Mouse (Mus musculus): Measurements from ENCODE around the gene Dennd4a. TPM values are rescaled to one million over a fixed set of nuclear protein-coding genes. Genes with fewer than 3 reads are reported as not detected.

Gene Dennd4a
- polyA plus RNA-seq, 2 experiments = 8.7 to 9.7 TPM

DNA sequence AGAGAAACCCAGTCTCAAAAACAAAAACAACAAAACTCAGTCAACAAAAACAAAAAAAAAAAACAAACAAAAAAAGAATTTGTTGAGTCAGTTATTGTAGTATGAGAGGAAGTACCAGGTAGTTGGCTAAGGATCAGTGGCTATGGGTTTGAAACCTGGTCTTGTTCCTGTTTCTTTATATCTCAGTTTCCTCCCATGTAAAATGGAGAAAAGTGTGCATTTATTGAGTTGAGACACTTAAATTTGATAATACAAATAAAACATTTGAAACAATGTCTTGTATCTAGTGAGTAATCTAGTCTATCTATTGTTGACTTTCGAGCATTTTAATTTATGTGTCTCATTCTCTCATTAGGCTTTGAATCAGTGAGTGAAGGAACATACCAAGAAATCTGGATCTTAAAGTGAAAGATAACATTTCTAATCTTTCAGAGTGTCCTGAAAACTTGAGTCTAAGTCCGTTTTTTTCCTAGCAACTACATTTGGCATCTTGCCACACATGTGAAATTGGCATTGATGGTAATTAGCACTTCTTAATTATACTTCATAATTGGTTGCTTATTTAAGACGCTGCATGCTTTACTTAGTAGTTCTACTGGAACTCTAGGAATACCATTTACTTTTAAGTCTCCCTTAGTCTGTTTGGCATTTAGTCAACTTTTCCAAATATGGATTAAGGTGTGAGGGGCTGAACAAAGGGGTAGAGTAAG, 9.1 kb downstream of the Dennd4a start:
- Histone ChIP-seq H3K27me3 (ENCODE audit: control insufficient read depth, insufficient read depth, low read length) (no peaks in the 10 kb centered on the region), H3K4me3 (replicated peaks; ENCODE audit: low read length) (no peak overlapping the region), H3K4me1 (ENCODE audit: control insufficient read depth, insufficient read depth, low read length) (no peaks in the 10 kb centered on the region), H3K27ac (replicated peaks; ENCODE audit: low read depth, low read length) (no peak overlapping the region), H3K9ac (ENCODE audit: low read depth, low read length, severe bottlenecking) (no peak overlapping the region), H3K36me3 (ENCODE audit: control insufficient read depth, insufficient read depth, low read length) (no peaks in the 10 kb centered on the region), H3K4me2 (replicated peaks; ENCODE audit: low read depth, low read length, severe bottlenecking) (no peak overlapping the region), H3K9me3 (ENCODE audit: control insufficient read depth, low read length) (no peaks in the 10 kb centered on the region)
- ATAC-seq (ENCODE audit: low FRiP score, low read depth) (no peak), DNase-seq (ENCODE audit: low spot score) (no peak)
- WGBS = 73% methylated on average over 3 of the region's 3 CpGs
- TF ChIP-seq POLR2A (IDR thresholded peaks at IDR 0.05; ENCODE audit: borderline replicate concordance, extremely low read depth, insufficient read depth, insufficient read length) = no peak

GRCm38 (mm10) chr9:64822235-64822634, 11.1 kb downstream of the Dennd4a start:
- WGBS = 93% methylated on average over 7 of the region's 7 CpGs
- ATAC-seq (ENCODE audit: low FRiP score, low read depth) (no peak), DNase-seq (ENCODE audit: low spot score) (no peak)
- H3K4me2 ChIP-seq (replicated peaks; ENCODE audit: low read depth, low read length, severe bottlenecking) = no peak overlapping the region
- H3K4me1 ChIP-seq (ENCODE audit: control insufficient read depth, insufficient read depth, low read length) = no peaks in the 10 kb centered on the region
- no peaks in the 10 kb centered on the region for H3K36me3 ChIP-seq (ENCODE audit: control insufficient read depth, insufficient read depth, low read length)
- no peak overlapping the region for H3K27ac ChIP-seq (replicated peaks; ENCODE audit: low read depth, low read length)
- TF ChIP-seq POLR2A (IDR thresholded peaks at IDR 0.05; ENCODE audit: borderline replicate concordance, extremely low read depth, insufficient read depth, insufficient read length) = no peak
- H3K4me3 ChIP-seq (replicated peaks; ENCODE audit: low read length) = no peak overlapping the region
- H3K9me3 ChIP-seq (ENCODE audit: control insufficient read depth, low read length) = no peaks in the 10 kb centered on the region
- H3K27me3 ChIP-seq (ENCODE audit: control insufficient read depth, insufficient read depth, low read length) = no peaks in the 10 kb centered on the region
- H3K9ac ChIP-seq (ENCODE audit: low read depth, low read length, severe bottlenecking) = no peak overlapping the region

GRCm38 (mm10) chr9:64824389-64825008, 13.4 kb downstream of the Dennd4a start:
- DNase-seq (ENCODE audit: low spot score) (no peak), ATAC-seq (ENCODE audit: low FRiP score, low read depth) (no peak)
- Histone ChIP-seq H3K4me1 (ENCODE audit: control insufficient read depth, insufficient read depth, low read length) (no peaks in the 10 kb centered on the region), H3K9ac (ENCODE audit: low read depth, low read length, severe bottlenecking) (no peak overlapping the region), H3K4me3 (replicated peaks; ENCODE audit: low read length) (no peak overlapping the region), H3K36me3 (ENCODE audit: control insufficient read depth, insufficient read depth, low read length) (no peaks in the 10 kb centered on the region), H3K27me3 (ENCODE audit: control insufficient read depth, insufficient read depth, low read length) (no peaks in the 10 kb centered on the region), H3K27ac (replicated peaks; ENCODE audit: low read depth, low read length) (no peak overlapping the region), H3K4me2 (replicated peaks; ENCODE audit: low read depth, low read length, severe bottlenecking) (no peak overlapping the region), H3K9me3 (ENCODE audit: control insufficient read depth, low read length) (no peaks in the 10 kb centered on the region)
- WGBS = 83% methylated on average over 5 of the region's 5 CpGs
- TF ChIP-seq POLR2A (IDR thresholded peaks at IDR 0.05; ENCODE audit: borderline replicate concordance, extremely low read depth, insufficient read depth, insufficient read length) = no peak

GRCm38 (mm10) chr9:64830092-64830618, 19.0 kb downstream of the Dennd4a start:
- WGBS = 48% methylated on average over 6 of the region's 6 CpGs
- no peak for DNase-seq (ENCODE audit: low spot score)
- H3K4me2 ChIP-seq (replicated peaks; ENCODE audit: low read depth, low read length, severe bottlenecking) = no peak overlapping the region
- H3K4me3 ChIP-seq (replicated peaks; ENCODE audit: low read length) = no peak overlapping the region
- TF ChIP-seq POLR2A (IDR thresholded peaks at IDR 0.05; ENCODE audit: borderline replicate concordance, extremely low read depth, insufficient read depth, insufficient read length) = no peak
- H3K9me3 ChIP-seq (ENCODE audit: control insufficient read depth, low read length) = no peaks in the 10 kb centered on the region
- H3K27ac ChIP-seq (replicated peaks; ENCODE audit: low read depth, low read length) = no peak overlapping the region
- no peaks in the 10 kb centered on the region for H3K4me1 ChIP-seq (ENCODE audit: control insufficient read depth, insufficient read depth, low read length)
- H3K36me3 ChIP-seq (ENCODE audit: control insufficient read depth, insufficient read depth, low read length) = no peaks in the 10 kb centered on the region
- H3K27me3 ChIP-seq (ENCODE audit: control insufficient read depth, insufficient read depth, low read length) = no peaks in the 10 kb centered on the region
- no peak overlapping the region for H3K9ac ChIP-seq (ENCODE audit: low read depth, low read length, severe bottlenecking)
- no peak for ATAC-seq (ENCODE audit: low FRiP score, low read depth)

DNA sequence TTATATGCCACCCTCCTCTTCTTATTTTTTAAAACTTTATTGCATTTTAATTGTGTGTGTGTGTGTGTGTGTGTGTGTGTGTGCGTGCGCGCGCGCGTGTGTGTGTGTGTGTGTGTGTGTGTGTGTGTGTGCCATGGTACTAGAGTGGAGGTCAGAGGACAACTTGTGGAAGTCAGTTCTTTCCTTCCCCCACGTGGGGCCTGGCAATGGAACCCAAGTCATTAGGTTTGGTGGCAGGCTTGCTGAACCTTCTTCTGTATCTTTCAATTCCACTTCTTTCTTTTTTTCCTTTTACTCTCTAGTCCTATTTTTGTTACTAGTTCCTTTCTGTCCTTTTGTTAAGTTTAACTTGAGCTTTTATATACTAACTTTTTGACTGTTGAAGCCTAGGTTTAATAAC, 19.5 kb downstream of the Dennd4a start:
- Histone ChIP-seq H3K9ac (ENCODE audit: low read depth, low read length, severe bottlenecking) (no peak overlapping the region), H3K9me3 (ENCODE audit: control insufficient read depth, low read length) (no peaks in the 10 kb centered on the region), H3K36me3 (ENCODE audit: control insufficient read depth, insufficient read depth, low read length) (no peaks in the 10 kb centered on the region), H3K27ac (replicated peaks; ENCODE audit: low read depth, low read length) (no peak overlapping the region), H3K4me3 (replicated peaks; ENCODE audit: low read length) (no peak overlapping the region), H3K4me2 (replicated peaks; ENCODE audit: low read depth, low read length, severe bottlenecking) (no peak overlapping the region), H3K27me3 (ENCODE audit: control insufficient read depth, insufficient read depth, low read length) (no peaks in the 10 kb centered on the region), H3K4me1 (ENCODE audit: control insufficient read depth, insufficient read depth, low read length) (no peaks in the 10 kb centered on the region)
- no peak for TF ChIP-seq POLR2A (IDR thresholded peaks at IDR 0.05; ENCODE audit: borderline replicate concordance, extremely low read depth, insufficient read depth, insufficient read length)
- DNase-seq (ENCODE audit: low spot score) = no peak
- ATAC-seq (ENCODE audit: low FRiP score, low read depth) = no peak
- 90% methylated on average over 7 of the region's 7 CpGs for WGBS

All from limb, embryonic 14.5 days (tissue).